Mouse (Mus musculus): ENCODE measurements around the gene Tac2.

Gene Tac2

GRCm38 (mm10) chr10:127724178-127724577, at the start of gene Tac2:
Gene Tac2, plus strand, starts transcription at chr10:127724478.
- no peak for DNase-seq (ENCODE audit: low spot score)

GRCm38 (mm10) chr10:127674794-127675522, 49.3 kb upstream of the Tac2 start:
- peak; percentile 78 for DNase-seq (ENCODE audit: low spot score)

- DNase-seq (ENCODE audit: low spot score): no peak
These were observed 48.3 kb upstream of the Tac2 start for GRCm38 (mm10) chr10:127675859-127676398.

- DNase-seq (ENCODE audit: low spot score): peak; percentile 94
These were observed 47.4 kb upstream of the Tac2 start for GRCm38 (mm10) chr10:127676691-127677548.

GRCm38 (mm10) chr10:127677591-127678336, 46.5 kb upstream of the Tac2 start:
- peak; percentile 60 for DNase-seq (ENCODE audit: low spot score)

GRCm38 (mm10) chr10:127679208-127679607, 45.1 kb upstream of the Tac2 start:
- no peak for DNase-seq (ENCODE audit: low spot score)

GRCm38 (mm10) chr10:127679881-127680280, 44.4 kb upstream of the Tac2 start:
- DNase-seq (ENCODE audit: low spot score): no peak

GRCm38 (mm10) chr10:127682886-127683285, 41.4 kb upstream of the Tac2 start:
- DNase-seq (ENCODE audit: low spot score): no peak

- no peak for DNase-seq (ENCODE audit: low spot score)
These were observed 33.2 kb upstream of the Tac2 start for GRCm38 (mm10) chr10:127691053-127691452.

GRCm38 (mm10) chr10:127694636-127695035, 29.6 kb upstream of the Tac2 start:
- no peak for DNase-seq (ENCODE audit: low spot score)

GRCm38 (mm10) chr10:127695775-127696174, 28.5 kb upstream of the Tac2 start:
- DNase-seq (ENCODE audit: low spot score): no peak

GRCm38 (mm10) chr10:127698966-127699365, 25.3 kb upstream of the Tac2 start:
- DNase-seq (ENCODE audit: low spot score): no peak

- DNase-seq (ENCODE audit: low spot score): no peak
These were observed 21.0 kb upstream of the Tac2 start for GRCm38 (mm10) chr10:127703299-127703698.

GRCm38 (mm10) chr10:127704293-127704692, 20.0 kb upstream of the Tac2 start:
- no peak for DNase-seq (ENCODE audit: low spot score)

GRCm38 (mm10) chr10:127704766-127705220, 19.5 kb upstream of the Tac2 start, which contains the start of gene Myo1a:
Gene Myo1a, plus strand, starts transcription at chr10:127705170.
- no peak for DNase-seq (ENCODE audit: low spot score)

GRCm38 (mm10) chr10:127705783-127706182, 18.5 kb upstream of the Tac2 start:
- DNase-seq (ENCODE audit: low spot score): no peak

GRCm38 (mm10) chr10:127707721-127708120, 16.6 kb upstream of the Tac2 start:
- DNase-seq (ENCODE audit: low spot score): peak; percentile 71

GRCm38 (mm10) chr10:127708850-127709370, 15.4 kb upstream of the Tac2 start:
- no peak for DNase-seq (ENCODE audit: low spot score)

GRCm38 (mm10) chr10:127710331-127710730, 13.9 kb upstream of the Tac2 start:
- DNase-seq (ENCODE audit: low spot score): no peak

- no peak for DNase-seq (ENCODE audit: low spot score)
These were observed 11.5 kb upstream of the Tac2 start for GRCm38 (mm10) chr10:127712736-127713135.

- DNase-seq (ENCODE audit: low spot score): no peak
These were observed 2.4 kb upstream of the Tac2 start for GRCm38 (mm10) chr10:127721671-127722418.

Measured in ovary, adult 18-20 months (tissue).